Mouse (Mus musculus) heart, adult 2 months (tissue): ENCODE data around the gene Gm20736. TPM values are rescaled to one million over a fixed set of nuclear protein-coding genes. Genes with fewer than 3 reads are reported as not detected.
"Not testable (repeated sequence)": the region's sequence is repeated elsewhere in the genome, so short reads cannot be mapped to it uniquely, and the experiment has no call there.

ENCODE experiments used
- DNase-seq, 2 experiments: peaks; one replicate each; pipeline ENCODE4 v3.0.0; 2021
- H3K27ac ChIP-seq: fragments of 200-600 bp; 2 replicates; pipeline ENCODE4 v1.8.1; 2022
- H3K27me3 ChIP-seq: fragments of 200-500 bp; 2 replicates; pipeline ENCODE4 v1.6.1; 2012; ENCODE audit warnings: mild to moderate bottlenecking, low read length, inconsistent platforms, mixed read lengths; ENCODE audit not compliant: control insufficient read depth, insufficient read depth
- H3K36me3 ChIP-seq: fragments of 200-500 bp; 2 replicates; pipeline ENCODE4 v1.6.1; 2012; ENCODE audit warnings: low read length, inconsistent platforms; ENCODE audit not compliant: control insufficient read depth, insufficient read depth
- H3K4me1 ChIP-seq: fragments of 200-500 bp; 2 replicates; pipeline ENCODE4 v1.6.1; 2011; ENCODE audit warnings: low read length; ENCODE audit not compliant: control insufficient read depth, insufficient read depth
- H3K4me3 ChIP-seq: fragments of 200-600 bp; 2 replicates; pipeline ENCODE4 v1.8.1; 2022
- H3K79me2 ChIP-seq: fragments of 200-500 bp; replicated peaks from 2 replicates; pipeline ENCODE4 v1.6.1; 2012; ENCODE audit warnings: mild to moderate bottlenecking, inconsistent platforms, low read length, moderate library complexity, mixed read lengths; ENCODE audit not compliant: control insufficient read depth, insufficient read depth
- H3K9ac ChIP-seq: fragments of 200-500 bp; 2 replicates; pipeline ENCODE4 v1.6.1; 2012; ENCODE audit warnings: low read depth, mild to moderate bottlenecking, control low read depth, inconsistent platforms, low read length, mixed read lengths
- WGBS: fragments of 180-500 bp; shearing (Covaris S2); methylation state at CpG from one replicate; pipeline ENCODE4 v1.1.7; 2018; 5-methylcytosine and 5-hydroxymethylcytosine counted together
- intact Hi-C: fragments of 180-260 bp; cut with DNase I; formaldehyde crosslinking; loops from one replicate; pipeline ENCODE4 v1.15.1; 2025
- long read RNA-seq: library from polyadenylated mRNA; stranded (forward); transcript quantifications from one replicate; pipeline ENCODE4 v2.0.0, GENCODE M21; 2021
- polyA plus RNA-seq: library from polyadenylated mRNA; depleted of rRNA; stranded (reverse); fragments of >200 nt; gene quantifications from 2 replicates; pipeline ENCODE4 v1.2.3, GENCODE M21; 2012; rRNA removed
- total RNA-seq, 2 experiments: library from RNA; stranded (reverse); gene quantifications; 2 replicates each; pipeline ENCODE4 v1.2.3; 2021

The Gm20736 gene
- total RNA-seq (not detected), polyA plus RNA-seq (not detected in 2 replicates)
- long read RNA-seq, result 0 reads

DNA sequence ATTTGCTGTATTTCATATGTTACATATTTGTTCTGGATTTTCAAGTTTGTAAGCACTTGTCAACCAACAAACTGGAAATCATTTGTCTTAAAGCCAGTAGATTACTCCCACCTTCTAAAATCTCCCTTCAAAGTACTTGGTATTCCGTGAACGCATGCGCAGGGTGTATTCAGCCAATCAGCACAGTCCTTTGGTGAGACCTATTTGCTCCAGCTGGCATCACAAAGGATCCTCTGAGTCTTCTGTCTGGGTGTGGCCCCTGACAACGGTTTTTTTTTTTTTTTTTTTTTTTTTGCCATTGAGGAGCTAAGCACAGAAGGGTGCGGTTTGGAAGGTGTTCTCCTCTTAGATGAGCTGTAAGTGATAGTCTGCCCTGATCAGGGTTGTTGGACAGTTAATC lies at the start of gene Gm20736:
Gm20736 (plus strand) TSS at position 301 of the 400 bp plus-strand sequence.
- H3K9ac ChIP-seq, H3K27ac ChIP-seq, DNase-seq, H3K4me3 ChIP-seq, H3K27me3 ChIP-seq, H3K4me1 ChIP-seq, intact Hi-C loops, H3K79me2 ChIP-seq, H3K36me3 ChIP-seq: not testable (repeated sequence)
- WGBS, result no CpG with 5 or more reads among the region's 5 CpGs

Other genes starting within 250 kb of the Gm20736 start
- gene Gm20924, start 170.2 kb upstream of the Gm20736 start, total RNA-seq, result not detected
- not detected in 2 replicates for gene Gm20924, start 170.2 kb upstream of the Gm20736 start, polyA plus RNA-seq